Mouse (Mus musculus): Measurements from ENCODE around the gene Scrn3. TPM values are rescaled to one million over a fixed set of nuclear protein-coding genes. Genes with fewer than 3 reads are reported as not detected.

The Scrn3 gene
- polyA plus RNA-seq (2015; fragmentation: Nextera tagmentation; extraction: Ambion mirVana) = 16.6 and 16.9 TPM in 2 replicates

DNA sequence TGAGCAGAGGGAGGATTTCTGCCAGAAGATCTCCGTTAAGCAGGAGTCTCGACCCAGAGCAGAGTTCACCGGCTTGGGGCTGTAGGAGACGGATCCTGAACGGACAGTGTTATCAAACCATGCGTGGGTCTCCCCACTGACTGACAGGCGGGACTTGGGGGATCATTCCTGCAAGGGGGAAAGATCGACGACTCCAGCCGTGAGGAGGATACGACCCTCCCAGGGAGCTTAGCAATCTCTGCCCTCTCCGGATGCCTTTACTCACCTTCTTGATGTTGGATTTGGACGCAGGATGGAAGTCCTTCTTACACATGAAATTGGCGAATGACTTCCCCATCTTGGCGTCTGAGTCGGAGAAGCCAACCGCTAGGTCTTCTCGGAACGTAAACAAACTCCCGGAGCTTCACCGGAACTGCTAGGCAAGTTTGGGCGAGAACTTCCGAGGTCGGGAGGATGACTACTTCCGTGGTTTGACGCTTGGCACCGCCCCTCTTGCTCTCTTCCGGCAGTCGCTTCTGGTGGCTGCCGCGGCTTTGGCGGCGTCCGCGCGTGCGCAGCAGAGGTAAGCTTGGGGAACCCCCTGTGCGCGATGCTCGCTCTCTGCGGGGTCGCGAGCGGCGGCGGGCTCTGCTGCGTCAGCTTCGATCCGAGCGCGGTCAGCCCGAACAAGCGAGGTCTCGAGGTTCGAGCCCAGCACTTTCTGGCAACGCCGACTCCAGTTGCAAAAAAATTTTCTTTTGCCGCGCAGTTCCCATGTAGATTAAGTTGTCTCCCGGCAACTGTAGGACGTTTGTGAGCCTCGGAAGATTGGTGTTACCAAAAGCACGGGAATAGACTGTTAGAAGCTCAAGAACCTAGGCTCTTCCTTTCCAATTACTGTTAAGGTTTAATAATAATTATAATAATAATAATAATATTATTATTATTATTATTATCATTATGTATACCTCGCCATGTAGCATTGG, at the start of gene Scrn3, which contains the start of gene Cir1:
TSS of gene Scrn3 (plus strand) at position 450 of the 965 bp plus-strand sequence.
TSS of gene Cir1 (minus strand) at position 550 of the 965 bp plus-strand sequence.
- H3K36me3 ChIP-seq (ENCODE audit: control insufficient read depth, insufficient read depth, low read length) = peaks cover 5% of the 10 kb centered on the region
- peak; percentile 98 for ATAC-seq

DNA sequence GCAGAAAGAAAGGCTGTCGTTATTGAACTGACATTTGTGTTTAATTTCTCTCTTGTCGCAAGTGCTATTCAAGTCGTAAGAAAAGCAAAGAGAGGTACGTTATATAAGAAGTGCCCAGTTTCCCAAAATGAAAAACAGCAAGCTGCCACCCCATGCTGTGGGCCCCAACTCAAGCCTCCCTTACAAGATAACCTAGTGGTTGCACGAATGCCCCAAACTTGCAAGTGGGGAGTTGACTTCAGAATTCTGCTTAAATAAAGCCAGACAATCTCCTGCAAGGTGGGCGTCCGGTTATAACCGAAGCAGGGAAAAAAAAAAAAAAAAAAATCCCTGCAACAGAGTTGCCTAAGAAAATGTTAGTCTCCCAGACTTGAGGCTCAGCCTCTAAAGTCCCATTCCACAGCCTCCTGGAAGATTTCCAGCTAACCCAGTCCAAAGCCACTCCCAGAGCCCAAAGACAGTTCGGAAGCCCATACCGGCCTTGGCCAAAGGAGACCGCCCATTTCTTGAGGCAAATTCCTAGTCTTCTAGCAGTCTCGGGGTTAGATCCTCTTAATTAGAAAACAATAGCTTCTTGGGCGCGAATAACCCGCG, 49.1 kb upstream of the Scrn3 start:
- 10% methylated on average over 16 of the region's 16 CpGs for WGBS
- H3K9ac ChIP-seq (ENCODE audit: low read depth, low read length) = 0 out of 2 replicates have a peak overlapping the region, but pooled peaks have one; percentile 48
- no peaks in the 10 kb centered on the region for H3K36me3 ChIP-seq (ENCODE audit: control insufficient read depth, insufficient read depth, low read length)
- ATAC-seq = no peak
- H3K4me3 ChIP-seq (ENCODE audit: low read length) = peak overlapping the region; percentile 49
- peaks cover 12% of the 10 kb centered on the region; the same call in 1 of the 2 replicates for H3K4me1 ChIP-seq (ENCODE audit: control insufficient read depth, insufficient read depth, low read length)
- H3K9me3 ChIP-seq (ENCODE audit: control insufficient read depth, low read length) = no peaks in the 10 kb centered on the region
- H3K27ac ChIP-seq (ENCODE audit: low read length) = no peak overlapping the region
- peaks cover 48% of the 10 kb centered on the region for H3K27me3 ChIP-seq (replicated peaks; ENCODE audit: control insufficient read depth, insufficient read depth, low read length)
- H3K4me2 ChIP-seq (ENCODE audit: low read depth, low read length) = peak overlapping the region; percentile 79

More for the DNA sequence above, at the start of gene Scrn3, which contains the start of gene Cir1:
- whole genome bisulfite sequencing = under 1% methylated on average over 64 of the region's 64 CpGs
- H3K4me3 ChIP-seq (ENCODE audit: low read length) = peak within 1 kb of the TSS; percentile 92
- peak within 1 kb of the TSS; percentile 90 for H3K4me2 ChIP-seq (ENCODE audit: low read depth, low read length)
- peak within 1 kb of the TSS; percentile 80 for H3K27ac ChIP-seq (ENCODE audit: low read length)
- no peaks in the 10 kb centered on the region for H3K27me3 ChIP-seq (replicated peaks; ENCODE audit: control insufficient read depth, insufficient read depth, low read length)
- H3K9me3 ChIP-seq (ENCODE audit: control insufficient read depth, low read length) = no peaks in the 10 kb centered on the region
- peak within 1 kb of the TSS; percentile 89 for H3K9ac ChIP-seq (ENCODE audit: low read depth, low read length)
- H3K4me1 ChIP-seq (ENCODE audit: control insufficient read depth, insufficient read depth, low read length) = peaks cover 8% of the 10 kb centered on the region

DNA sequence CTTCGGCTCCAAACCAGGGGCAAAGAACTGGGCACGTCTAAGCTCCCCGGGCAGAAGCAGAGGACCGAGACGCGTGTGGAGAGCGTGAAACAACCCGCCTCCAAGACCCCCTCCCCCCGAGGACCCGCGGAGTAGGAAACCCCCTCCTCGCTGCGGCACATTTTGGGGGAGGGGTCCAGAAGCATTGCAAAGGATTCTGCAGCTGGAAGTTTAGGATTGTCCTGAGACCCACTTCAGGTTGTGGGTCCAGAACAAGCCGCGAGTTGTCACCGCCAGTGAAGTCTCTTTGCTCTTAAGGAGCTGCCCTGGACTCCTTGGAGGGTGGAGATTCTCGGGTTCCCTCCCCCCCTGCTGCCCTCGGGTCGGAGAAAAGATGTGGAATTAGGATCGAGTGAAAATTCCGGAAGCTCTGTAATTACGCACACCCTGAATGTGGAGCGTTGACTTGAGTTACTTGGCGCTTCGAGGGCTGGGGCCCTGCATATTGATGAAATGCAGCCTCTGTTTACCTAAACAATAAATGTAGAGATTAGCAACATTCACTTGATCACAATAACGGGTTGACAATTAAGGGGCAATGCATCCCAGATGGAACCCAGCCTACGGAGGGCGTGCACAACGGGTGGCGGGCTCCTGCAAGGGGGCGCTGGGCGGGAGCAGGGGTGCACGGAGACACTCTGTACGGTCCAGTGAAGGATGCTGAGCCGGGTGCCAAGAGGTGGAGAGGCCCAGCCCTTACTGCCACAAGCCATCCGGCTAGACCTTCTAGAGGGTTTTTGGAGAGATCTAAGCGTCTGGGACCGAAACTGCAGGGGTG, 48.4 kb upstream of the Scrn3 start:
- Histone ChIP-seq H3K4me3 (ENCODE audit: low read length) (peak overlapping the region; percentile 49), H3K4me1 (ENCODE audit: control insufficient read depth, insufficient read depth, low read length) (peaks cover 12% of the 10 kb centered on the region; the same call in 1 of the 2 replicates), H3K4me2 (ENCODE audit: low read depth, low read length) (peak overlapping the region; percentile 79), H3K9me3 (ENCODE audit: control insufficient read depth, low read length) (no peaks in the 10 kb centered on the region), H3K9ac (ENCODE audit: low read depth, low read length) (0 out of 2 replicates have a peak overlapping the region, but pooled peaks have one; percentile 48), H3K36me3 (ENCODE audit: control insufficient read depth, insufficient read depth, low read length) (no peaks in the 10 kb centered on the region), H3K27ac (ENCODE audit: low read length) (no peak overlapping the region), H3K27me3 (replicated peaks; ENCODE audit: control insufficient read depth, insufficient read depth, low read length) (peaks cover 53% of the 10 kb centered on the region)
- 1% methylated on average over 38 of the region's 38 CpGs for WGBS
- ATAC-seq = peak; percentile 42; the same call in 1 of the 2 replicates

DNA sequence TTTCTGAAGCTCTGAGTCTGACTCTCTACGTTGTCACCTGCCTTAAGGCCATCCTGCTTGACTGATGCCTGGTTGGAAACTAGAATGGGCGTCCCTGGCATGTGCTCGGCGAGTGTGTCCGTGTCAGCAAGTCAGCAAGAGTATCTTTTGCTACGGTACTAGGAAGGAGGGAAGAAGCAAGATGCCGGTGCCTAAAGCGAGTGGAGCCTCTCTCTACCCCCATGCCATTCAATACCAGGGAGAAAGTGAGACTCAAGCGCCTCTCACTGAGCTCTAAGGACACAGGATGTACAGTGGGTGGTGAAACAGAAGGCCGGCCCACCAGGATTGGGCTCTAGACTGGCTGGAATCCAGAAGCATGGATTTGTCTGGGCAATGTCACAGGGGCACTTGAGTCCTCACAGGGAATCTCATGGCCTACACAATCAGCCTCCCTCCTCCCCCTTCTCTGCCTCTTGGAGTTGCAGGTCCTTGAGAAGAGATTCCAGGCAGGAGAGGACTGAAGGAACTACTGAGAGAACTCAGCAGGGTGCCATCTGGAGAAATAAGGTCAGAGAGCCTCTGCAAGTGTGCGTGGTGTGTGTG, 47.7 kb upstream of the Scrn3 start:
- no peak for ATAC-seq
- peaks cover 12% of the 10 kb centered on the region; the same call in 1 of the 2 replicates for H3K4me1 ChIP-seq (ENCODE audit: control insufficient read depth, insufficient read depth, low read length)
- no peaks in the 10 kb centered on the region for H3K36me3 ChIP-seq (ENCODE audit: control insufficient read depth, insufficient read depth, low read length)
- peak overlapping the region; percentile 49; the same call in 1 of the 2 replicates for H3K4me3 ChIP-seq (ENCODE audit: low read length)
- H3K9me3 ChIP-seq (ENCODE audit: control insufficient read depth, low read length) = no peaks in the 10 kb centered on the region
- no peak overlapping the region for H3K9ac ChIP-seq (ENCODE audit: low read depth, low read length)
- H3K27me3 ChIP-seq (replicated peaks; ENCODE audit: control insufficient read depth, insufficient read depth, low read length) = peaks cover 55% of the 10 kb centered on the region
- H3K4me2 ChIP-seq (ENCODE audit: low read depth, low read length) = peak overlapping the region; percentile 79; the same call in 1 of the 2 replicates
- WGBS = 9% methylated on average over 11 of the region's 11 CpGs
- H3K27ac ChIP-seq (ENCODE audit: low read length) = no peak overlapping the region

DNA sequence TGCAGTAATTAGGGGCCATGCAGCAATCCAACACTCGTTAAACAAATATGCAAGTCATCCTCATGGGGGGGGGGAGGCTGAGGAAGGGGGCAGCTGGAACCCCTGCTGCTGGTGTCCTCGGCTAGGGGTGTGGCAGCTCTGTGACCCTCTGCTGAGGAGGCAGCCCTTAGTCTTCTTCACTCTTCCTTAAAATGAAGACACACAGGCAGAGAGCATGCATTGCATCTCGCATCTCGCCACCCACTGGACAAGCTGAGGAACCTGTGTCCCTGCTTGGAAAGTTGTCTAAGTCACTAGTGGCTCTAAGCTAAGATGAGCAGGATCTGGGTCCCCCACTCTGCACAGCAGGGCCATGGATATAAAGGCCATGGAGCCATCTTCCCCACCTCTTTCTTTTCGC, 46.4 kb upstream of the Scrn3 start:
- H3K4me1 ChIP-seq (ENCODE audit: control insufficient read depth, insufficient read depth, low read length) = peaks cover 14% of the 10 kb centered on the region; the same call in 1 of the 2 replicates

DNA sequence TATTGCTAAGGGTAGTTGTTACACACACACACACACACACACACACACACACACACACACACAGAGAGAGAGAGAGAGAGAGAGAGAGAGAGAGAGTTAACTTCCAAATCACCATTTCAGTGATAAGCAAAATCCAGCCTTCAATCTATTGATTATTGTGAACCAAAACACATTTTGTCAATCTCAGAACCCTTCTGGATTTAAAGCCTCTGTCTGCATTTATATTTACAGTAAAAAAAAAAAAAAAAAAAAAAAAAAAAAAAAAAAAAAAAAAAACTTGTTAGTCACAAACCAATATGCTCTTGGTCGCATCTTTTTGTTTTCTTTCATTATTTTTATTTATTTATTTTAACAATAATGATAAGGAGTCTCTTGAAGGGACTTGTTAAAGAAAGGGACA, 45.8 kb upstream of the Scrn3 start:
- no peak overlapping the region for H3K4me3 ChIP-seq (ENCODE audit: low read length)
- no peaks in the 10 kb centered on the region for H3K36me3 ChIP-seq (ENCODE audit: control insufficient read depth, insufficient read depth, low read length)
- no peaks in the 10 kb centered on the region for H3K9me3 ChIP-seq (ENCODE audit: control insufficient read depth, low read length)
- WGBS = 41% methylated on average over 1 of the region's 1 CpGs
- no peak overlapping the region for H3K9ac ChIP-seq (ENCODE audit: low read depth, low read length)
- no peak overlapping the region for H3K4me2 ChIP-seq (ENCODE audit: low read depth, low read length)
- H3K27ac ChIP-seq (ENCODE audit: low read length) = no peak overlapping the region
- ATAC-seq = no peak
- H3K27me3 ChIP-seq (replicated peaks; ENCODE audit: control insufficient read depth, insufficient read depth, low read length) = peaks cover 74% of the 10 kb centered on the region
- H3K4me1 ChIP-seq (ENCODE audit: control insufficient read depth, insufficient read depth, low read length) = peaks cover 15% of the 10 kb centered on the region; the same call in 1 of the 2 replicates

More for the DNA sequence above, 46.4 kb upstream of the Scrn3 start:
- Histone ChIP-seq H3K27me3 (replicated peaks; ENCODE audit: control insufficient read depth, insufficient read depth, low read length) (peaks cover 68% of the 10 kb centered on the region), H3K4me3 (ENCODE audit: low read length) (no peak overlapping the region), H3K4me2 (ENCODE audit: low read depth, low read length) (no peak overlapping the region), H3K36me3 (ENCODE audit: control insufficient read depth, insufficient read depth, low read length) (no peaks in the 10 kb centered on the region), H3K9ac (ENCODE audit: low read depth, low read length) (no peak overlapping the region), H3K9me3 (ENCODE audit: control insufficient read depth, low read length) (no peaks in the 10 kb centered on the region), H3K27ac (ENCODE audit: low read length) (no peak overlapping the region)
- 8% methylated on average over 5 of the region's 5 CpGs for WGBS
- no peak for ATAC-seq

DNA sequence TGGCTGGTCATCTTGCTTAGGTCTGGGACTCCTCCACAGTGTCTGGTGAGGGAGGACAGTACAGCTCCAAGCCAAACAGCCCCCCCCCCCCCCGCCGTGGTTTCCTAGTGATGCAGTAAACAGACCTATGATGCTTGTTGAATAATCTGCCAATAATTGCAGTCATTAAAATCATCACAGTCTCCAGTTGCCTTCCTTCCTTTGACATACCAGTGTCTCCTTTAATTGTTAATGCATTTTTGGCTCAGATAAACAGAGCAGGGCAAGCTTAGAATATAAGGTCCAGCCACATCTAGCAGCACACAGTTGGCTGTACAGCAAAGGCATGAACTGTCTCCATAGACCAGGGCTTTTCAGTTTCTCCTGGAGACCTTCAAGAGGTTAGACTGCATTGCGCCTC, 45.2 kb upstream of the Scrn3 start:
- no peak for ATAC-seq
- Histone ChIP-seq H3K36me3 (ENCODE audit: control insufficient read depth, insufficient read depth, low read length) (no peaks in the 10 kb centered on the region), H3K4me2 (ENCODE audit: low read depth, low read length) (no peak overlapping the region), H3K27ac (ENCODE audit: low read length) (no peak overlapping the region), H3K9me3 (ENCODE audit: control insufficient read depth, low read length) (no peaks in the 10 kb centered on the region), H3K9ac (ENCODE audit: low read depth, low read length) (no peak overlapping the region), H3K4me1 (ENCODE audit: control insufficient read depth, insufficient read depth, low read length) (peaks cover 17% of the 10 kb centered on the region; the same call in 1 of the 2 replicates), H3K27me3 (replicated peaks; ENCODE audit: control insufficient read depth, insufficient read depth, low read length) (peaks cover 79% of the 10 kb centered on the region), H3K4me3 (ENCODE audit: low read length) (no peak overlapping the region)
- 9% methylated on average over 3 of the region's 3 CpGs for whole genome bisulfite sequencing

DNA sequence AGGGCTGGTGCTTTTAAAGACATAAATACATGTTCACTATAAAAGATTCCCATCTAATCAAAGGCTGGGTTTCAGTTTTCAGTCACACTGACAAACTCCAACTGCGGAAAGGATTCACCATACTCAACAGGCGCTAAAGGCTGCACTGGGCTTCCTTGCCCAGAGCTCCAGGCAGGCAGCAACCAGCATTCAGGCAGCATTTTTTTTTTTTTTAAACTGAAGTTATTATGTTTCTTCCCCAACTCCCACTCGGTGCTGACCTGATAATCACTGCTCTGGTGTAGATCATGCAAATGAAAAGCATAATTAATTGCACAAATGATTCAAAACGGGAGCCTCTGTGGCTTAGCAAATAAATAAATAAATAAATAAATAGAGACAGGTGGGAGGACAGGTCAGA, 44.6 kb upstream of the Scrn3 start:
- Histone ChIP-seq H3K9ac (ENCODE audit: low read depth, low read length) (no peak overlapping the region), H3K4me3 (ENCODE audit: low read length) (no peak overlapping the region), H3K9me3 (ENCODE audit: control insufficient read depth, low read length) (no peaks in the 10 kb centered on the region), H3K4me1 (ENCODE audit: control insufficient read depth, insufficient read depth, low read length) (peaks cover 23% of the 10 kb centered on the region), H3K27me3 (replicated peaks; ENCODE audit: control insufficient read depth, insufficient read depth, low read length) (peaks cover 81% of the 10 kb centered on the region), H3K27ac (ENCODE audit: low read length) (no peak overlapping the region), H3K4me2 (ENCODE audit: low read depth, low read length) (no peak overlapping the region), H3K36me3 (ENCODE audit: control insufficient read depth, insufficient read depth, low read length) (no peaks in the 10 kb centered on the region)
- 4% methylated on average over 4 of the region's 4 CpGs for WGBS
- ATAC-seq = no peak
